Mouse (Mus musculus) lung, adult 2 months (tissue): ENCODE results near the gene 2310033P09Rik. TPM values are rescaled to one million over a fixed set of nuclear protein-coding genes. Genes with fewer than 3 reads are reported as not detected.

ENCODE experiments used
- DNase-seq: peaks from one replicate; pipeline ENCODE4 v3.0.0; 2022
- H3K4me1 ChIP-seq: fragments of 200-500 bp; 2 replicates; pipeline ENCODE4 v1.6.1; 2011; ENCODE audit warnings: low read length; ENCODE audit not compliant: control insufficient read depth, insufficient read depth
- H3K4me3 ChIP-seq: fragments of 200-500 bp; replicated peaks from 2 replicates; pipeline ENCODE3; 2011; ENCODE audit warnings: low read depth, mild to moderate bottlenecking, control low read depth, low read length; ENCODE audit errors: extremely low read depth
- CTCF ChIP-seq: fragments of 200-500 bp; IDR thresholded peaks from 2 replicates; pipeline ENCODE4 v1.5.1; 2011; ENCODE audit warnings: mild to moderate bottlenecking, low read length, control low read depth; ENCODE audit not compliant: insufficient read depth
- POLR2A ChIP-seq: fragments of 200-500 bp; IDR thresholded peaks from 2 replicates; pipeline ENCODE4 v1.6.1; 2011; ENCODE audit warnings: low read depth, mild to moderate bottlenecking, control low read depth, low read length, borderline replicate concordance; ENCODE audit errors: extremely low read depth
- WGBS: fragments of 180-500 bp; shearing (Covaris S2); methylation state at CpG from one replicate; pipeline ENCODE4 v1.1.7; 2018; 5-methylcytosine and 5-hydroxymethylcytosine counted together
- polyA plus RNA-seq: library from polyadenylated mRNA; depleted of rRNA; stranded (reverse); fragments of >200 nt; gene quantifications from 2 replicates; pipeline ENCODE4 v1.2.3, GENCODE M21; 2012

2310033P09Rik gene
- polyA plus RNA-seq, 1 experiment, result 29.2 TPM

DNA sequence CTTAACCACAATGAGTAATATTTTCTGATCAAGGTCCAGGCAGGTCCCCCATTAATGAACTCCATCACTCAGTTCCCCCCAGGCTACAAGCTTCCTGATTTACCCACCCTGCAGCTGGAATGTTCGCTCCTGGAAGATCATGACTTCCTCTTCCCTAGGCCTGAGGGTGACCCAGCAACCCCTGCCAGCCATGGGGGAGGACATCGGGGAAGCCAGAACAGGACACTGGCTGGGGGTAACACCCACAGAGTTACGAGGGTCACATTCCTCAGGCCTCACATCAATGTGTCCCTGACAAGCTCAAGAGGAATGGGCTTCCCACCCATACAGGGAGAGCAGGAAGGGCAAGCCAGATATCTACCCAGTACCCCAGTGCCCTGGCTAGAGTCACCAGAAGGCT, 38.3 kb upstream of the 2310033P09Rik start:
- 48% methylated on average over 3 of the region's 3 CpGs for WGBS
- TF ChIP-seq CTCF, result no peak
- no peak for TF ChIP-seq POLR2A

DNA sequence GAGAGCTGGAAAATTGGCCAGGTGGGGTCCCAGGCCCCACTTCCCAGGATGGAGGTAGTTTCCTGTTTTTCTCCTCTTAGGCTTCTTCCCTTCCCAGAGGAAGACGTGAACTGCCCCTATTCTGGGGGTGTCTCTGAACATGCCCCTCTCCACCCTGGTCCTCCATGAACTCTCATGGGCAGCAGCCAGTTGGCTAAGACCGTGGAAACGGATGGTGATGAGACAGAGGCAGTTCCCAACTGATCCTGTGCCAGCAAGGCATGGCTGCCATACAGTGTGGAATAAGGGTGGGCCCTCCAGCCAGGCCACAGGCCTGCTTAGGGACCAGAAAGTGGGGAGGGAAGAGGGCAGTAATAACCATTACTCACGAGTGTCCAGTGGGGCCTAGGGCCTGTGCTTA, 37.6 kb upstream of the 2310033P09Rik start:
- H3K4me1 ChIP-seq, result no peaks in the 10 kb centered on the region
- DNase-seq, result no peak
- H3K4me3 ChIP-seq, result no peak overlapping the region
- TF ChIP-seq CTCF, result no peak
- TF ChIP-seq POLR2A, result no peak
- WGBS, result 64% methylated on average over 4 of the region's 4 CpGs

More for the DNA sequence above, 38.3 kb upstream of the 2310033P09Rik start:
- Histone ChIP-seq H3K4me3 (no peak overlapping the region), H3K4me1 (no peaks in the 10 kb centered on the region)
- no peak for DNase-seq

DNA sequence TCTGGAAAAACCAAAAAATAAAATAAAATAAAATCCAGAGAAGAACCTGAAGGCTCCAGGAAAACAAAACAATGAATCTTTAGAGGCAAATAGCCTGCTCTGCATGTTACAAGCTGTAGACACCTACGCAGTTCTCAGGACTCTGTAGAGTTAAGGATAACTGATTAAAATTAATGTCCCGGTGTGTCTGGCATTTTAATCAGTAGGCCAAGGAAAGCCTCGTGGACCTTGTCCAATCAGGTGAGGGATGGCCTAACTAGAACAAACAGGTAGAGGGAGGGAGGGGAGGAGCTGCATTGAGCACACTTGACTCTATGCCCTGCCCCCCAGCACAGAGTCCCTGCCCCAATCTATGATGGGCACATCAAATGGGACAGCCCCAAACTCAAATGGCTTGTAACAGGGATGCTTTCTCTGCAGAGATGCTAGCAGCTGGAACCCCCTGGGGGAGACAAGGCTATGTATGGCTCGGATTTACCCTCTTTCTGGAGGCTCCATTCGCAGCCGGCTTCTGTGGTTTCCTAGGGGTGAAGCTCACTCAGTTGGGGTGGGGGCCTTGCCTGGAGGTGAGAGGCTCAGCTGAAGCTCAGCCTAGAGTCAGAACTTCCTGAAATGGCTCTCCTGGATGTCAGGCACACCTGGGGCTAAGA, 33.8 kb upstream of the 2310033P09Rik start:
- Histone ChIP-seq H3K4me1 (no peaks in the 10 kb centered on the region), H3K4me3 (no peak overlapping the region)
- DNase-seq, result no peak
- TF ChIP-seq CTCF (no peak), POLR2A (no peak)
- WGBS, result 67% methylated on average over 6 of the region's 6 CpGs

DNA sequence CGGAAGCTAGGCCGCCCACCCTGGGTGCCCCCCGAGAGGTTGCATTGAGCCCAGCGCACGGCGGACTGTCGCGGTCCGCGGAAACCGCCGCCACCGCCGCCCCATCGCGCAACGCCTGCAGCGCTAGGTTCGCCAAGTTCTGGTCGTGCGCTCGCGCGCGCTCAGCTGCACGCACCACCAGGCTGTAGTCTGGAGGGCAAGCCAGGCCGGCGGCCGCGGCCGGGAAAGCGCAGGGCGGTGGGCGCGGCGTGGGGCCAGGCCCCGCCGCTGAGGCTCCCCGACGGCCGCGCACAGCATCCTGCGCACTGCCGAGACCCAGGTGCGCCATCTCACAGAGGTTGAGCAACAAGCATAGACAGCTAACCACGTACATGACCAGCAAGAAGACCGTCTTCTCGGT, 31.6 kb upstream of the 2310033P09Rik start:
- no peak for TF ChIP-seq CTCF
- no peak for TF ChIP-seq POLR2A
- WGBS, result 5% methylated on average over 48 of the region's 48 CpGs
- H3K4me3 ChIP-seq, result no peak overlapping the region
- no peak for DNase-seq
- H3K4me1 ChIP-seq, result no peaks in the 10 kb centered on the region

DNA sequence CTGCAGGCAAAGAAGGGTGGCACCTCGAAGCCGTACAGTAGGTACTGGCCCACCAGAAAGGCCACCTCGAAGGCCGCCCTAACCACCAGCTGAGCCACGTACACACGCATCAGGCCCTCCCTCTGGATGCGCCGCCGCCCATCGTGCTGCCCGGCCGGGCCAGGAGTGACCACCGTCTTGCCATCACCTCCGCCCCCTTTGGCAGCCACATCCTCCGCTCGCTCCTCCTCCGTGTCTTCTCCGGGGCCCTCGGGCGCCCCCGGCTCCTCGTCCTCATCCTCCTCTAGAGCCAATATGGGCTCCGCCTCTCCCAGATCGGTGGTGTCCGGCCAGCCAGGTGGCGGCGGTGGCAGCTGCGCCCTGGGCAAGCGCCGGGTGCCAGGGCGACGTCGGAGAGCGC, 31.2 kb upstream of the 2310033P09Rik start:
- no peak for DNase-seq

DNA sequence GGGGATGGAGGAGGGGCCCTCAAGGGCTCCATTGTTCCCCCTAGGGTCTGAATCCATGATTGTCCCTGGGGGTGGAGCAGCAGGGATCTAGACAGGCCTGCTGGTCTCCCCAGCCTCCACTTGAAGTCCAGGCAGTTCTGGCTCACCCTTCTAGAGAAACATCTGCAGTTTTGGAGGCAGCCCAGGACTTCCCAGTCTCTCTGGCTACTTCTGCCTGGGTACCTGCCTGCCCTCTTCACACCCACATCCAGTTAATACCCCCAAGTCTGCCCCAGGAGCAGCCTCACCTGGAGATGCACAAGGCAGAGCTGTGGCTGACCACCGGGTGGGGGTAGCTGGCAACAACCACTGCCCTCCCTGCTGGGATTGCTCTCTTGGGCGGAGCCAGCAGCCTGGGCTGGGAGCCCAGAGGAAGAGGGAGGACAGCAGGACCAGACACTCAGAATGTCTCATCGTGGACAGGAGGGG, 25.2 kb upstream of the 2310033P09Rik start, which contains the start of gene Gjc2:
Gjc2 (minus strand) TSS at position 350 of the 468 bp plus-strand sequence.
- 21% methylated on average over 3 of the region's 3 CpGs for WGBS
- TF ChIP-seq CTCF (no peak), POLR2A (no peak)
- DNase-seq, result peak; percentile 28
- H3K4me3 ChIP-seq, result no peak within 1 kb of the TSS
- H3K4me1 ChIP-seq, result peaks cover 7% of the 10 kb centered on the region

More for the DNA sequence above, 31.2 kb upstream of the 2310033P09Rik start:
- Histone ChIP-seq H3K4me1 (no peaks in the 10 kb centered on the region), H3K4me3 (no peak overlapping the region)
- TF ChIP-seq CTCF (no peak), POLR2A (no peak)
- 14% methylated on average over 34 of the region's 34 CpGs for WGBS

DNA sequence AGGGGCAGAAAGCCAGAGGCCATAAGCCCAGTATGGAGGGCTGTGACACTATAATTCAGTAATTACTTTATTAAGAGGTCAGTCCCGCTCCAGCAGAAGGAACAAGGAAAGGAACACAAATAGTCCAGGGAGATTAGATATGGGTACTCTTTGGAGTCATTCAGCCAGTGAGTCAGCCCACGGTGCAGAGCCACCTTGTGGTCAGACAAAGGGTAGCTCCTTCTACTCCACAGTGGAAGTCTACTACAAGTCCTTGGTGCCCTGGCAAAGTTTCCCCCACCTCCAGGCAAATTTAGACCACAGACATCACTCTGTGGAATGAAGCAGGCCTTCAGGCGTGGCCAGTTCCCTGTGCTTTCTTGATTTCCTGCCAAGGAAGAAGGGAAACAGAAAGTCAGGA, 24.3 kb upstream of the 2310033P09Rik start:
- no peak for TF ChIP-seq POLR2A
- TF ChIP-seq CTCF, result peak; percentile 91
- H3K4me3 ChIP-seq, result no peak overlapping the region
- WGBS, result 13% methylated on average over 3 of the region's 3 CpGs
- peak; percentile 45 for DNase-seq
- peaks cover 7% of the 10 kb centered on the region for H3K4me1 ChIP-seq

DNA sequence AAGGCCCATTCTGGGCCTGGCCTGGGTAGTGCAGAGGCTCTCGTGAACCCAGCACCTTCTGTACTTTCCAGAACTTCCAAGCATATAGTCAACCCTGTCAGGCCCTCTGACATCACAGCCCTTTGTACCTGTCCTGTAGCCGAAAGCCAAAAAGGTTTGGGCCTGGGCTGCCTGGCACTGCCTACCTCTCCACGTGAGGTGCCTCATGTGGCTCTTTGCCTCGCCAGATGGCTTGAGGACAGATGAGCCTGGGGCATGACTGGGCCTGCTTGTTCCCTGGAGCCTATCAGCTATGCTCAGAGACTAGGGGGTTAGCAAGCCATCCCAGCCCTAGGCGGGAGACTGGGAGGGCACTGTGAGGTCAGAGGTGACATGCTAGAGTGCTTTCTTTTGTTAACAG, 22.6 kb upstream of the 2310033P09Rik start:
- no peak for TF ChIP-seq CTCF
- no peak for DNase-seq
- WGBS, result 87% methylated on average over 5 of the region's 5 CpGs
- Histone ChIP-seq H3K4me1 (peaks cover 7% of the 10 kb centered on the region), H3K4me3 (no peak overlapping the region)

DNA sequence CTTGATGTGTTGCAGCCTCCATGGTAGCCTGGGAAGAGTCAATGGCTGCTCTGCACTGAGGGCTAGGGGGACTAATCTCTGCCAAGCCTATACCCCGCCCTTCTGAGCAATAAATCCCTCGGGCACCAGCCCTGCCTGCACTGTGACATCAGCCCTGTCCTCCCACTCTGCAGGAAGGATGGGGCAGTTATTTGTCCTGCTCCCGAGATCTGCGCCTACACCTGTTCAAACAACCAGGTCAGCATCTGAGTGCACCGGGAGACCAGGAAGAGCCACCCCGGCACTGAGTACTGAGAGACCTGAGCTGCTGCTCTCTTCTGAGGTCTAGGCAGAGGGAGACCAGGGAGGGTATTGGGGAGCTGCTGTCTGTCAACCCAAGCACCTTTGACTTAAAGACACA, 20.4 kb upstream of the 2310033P09Rik start:
- DNase-seq, result no peak
- TF ChIP-seq POLR2A, result no peak
- no peak for TF ChIP-seq CTCF
- H3K4me3 ChIP-seq, result no peak overlapping the region
- H3K4me1 ChIP-seq, result peaks cover 7% of the 10 kb centered on the region
- WGBS, result 62% methylated on average over 6 of the region's 6 CpGs

DNA sequence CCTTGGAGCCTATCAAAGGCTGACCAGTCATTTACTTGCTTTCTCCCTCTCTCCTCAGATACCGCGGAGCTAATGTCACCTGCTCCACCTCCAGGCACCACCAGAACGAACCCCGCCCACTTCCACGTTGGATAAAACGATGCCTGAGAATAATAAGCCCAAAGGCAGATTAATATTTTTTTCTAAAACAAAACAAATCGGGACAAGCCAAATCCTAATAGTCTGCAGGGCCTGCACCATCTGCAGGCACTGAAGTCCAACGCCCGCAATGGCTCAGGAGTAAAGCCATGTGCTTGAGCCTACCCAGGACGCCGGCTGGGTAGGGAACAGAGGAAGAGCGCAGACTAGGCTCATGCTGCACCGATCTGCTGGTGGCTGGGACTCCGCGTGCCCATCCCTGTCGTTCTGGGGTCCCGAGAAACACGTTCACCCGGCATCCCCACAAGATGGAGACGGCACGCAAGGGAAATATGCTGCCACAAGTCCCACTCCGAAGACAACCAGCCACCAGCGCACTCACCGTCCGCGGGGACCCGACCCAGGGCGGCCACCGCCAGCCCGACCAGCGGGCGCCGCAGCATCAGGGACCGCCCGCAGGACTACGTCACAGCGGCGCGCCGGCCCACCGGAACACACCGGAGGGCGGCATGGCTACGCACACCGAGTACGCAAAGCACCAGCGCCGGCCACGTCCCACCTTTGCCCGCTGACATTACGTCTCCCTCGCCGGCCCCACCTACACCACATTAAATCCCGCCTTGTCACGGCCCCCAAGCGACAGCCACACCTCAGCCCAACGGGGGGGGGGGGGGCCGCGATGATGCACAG, 16.7 kb upstream of the 2310033P09Rik start:
- TF ChIP-seq CTCF (no peak), POLR2A (peak; percentile 90)
- DNase-seq, result peak; percentile 89
- Histone ChIP-seq H3K4me3 (peak overlapping the region; percentile 87), H3K4me1 (peaks cover 6% of the 10 kb centered on the region)
- WGBS, result under 1% methylated on average over 59 of the region's 59 CpGs
